Comparison of ENCODE assay signal across 3 mouse cellular contexts in the genomic region with DNA sequence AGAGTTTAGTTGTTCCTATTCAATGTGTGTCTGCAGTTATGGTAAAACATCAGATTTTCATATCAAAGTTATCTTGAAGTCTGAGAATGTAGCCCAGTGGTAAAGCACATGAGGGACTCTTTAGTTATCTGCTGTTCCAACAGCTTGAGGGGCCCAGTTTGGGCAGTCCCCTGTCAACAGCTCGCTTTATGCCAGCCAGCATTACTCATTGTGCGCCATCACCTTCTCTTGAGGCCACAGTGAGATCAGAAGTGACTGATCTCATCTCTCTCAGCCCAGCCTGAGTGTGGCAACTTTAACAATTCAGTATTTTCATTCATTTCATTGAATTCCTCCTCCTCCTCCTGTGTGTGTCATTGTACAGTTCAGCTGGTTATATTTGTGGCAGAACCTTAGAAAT.
"Had no signal": no experiment of that assay in that cellular context is flagged by ENCODE, and none has a peak within 500 bp of the region (broad histone marks: within the 10 kb centered on the region; RNA-seq: fewer than 3 reads in every experiment).

No protein-coding gene starts in this region.

- DNase-seq: layer of hippocampus, adult 9-11 months; liver, embryonic 13.5 days; thymus, adult 18-20 months had no signal
